Mouse (Mus musculus) heart, postnatal 0 days (tissue): ENCODE data around the gene Pex26.

Experiments
- CTCF ChIP-seq: IDR thresholded peaks from 2 replicates; pipeline ENCODE4 v1.5.1; 2016; ENCODE audit warnings: antibody characterized with exemption, control low read depth, low read depth
- EP300 ChIP-seq: IDR thresholded peaks from 2 replicates; pipeline ENCODE4 v1.6.1; 2016; ENCODE audit warnings: antibody characterized with exemption, low read depth

DNA sequence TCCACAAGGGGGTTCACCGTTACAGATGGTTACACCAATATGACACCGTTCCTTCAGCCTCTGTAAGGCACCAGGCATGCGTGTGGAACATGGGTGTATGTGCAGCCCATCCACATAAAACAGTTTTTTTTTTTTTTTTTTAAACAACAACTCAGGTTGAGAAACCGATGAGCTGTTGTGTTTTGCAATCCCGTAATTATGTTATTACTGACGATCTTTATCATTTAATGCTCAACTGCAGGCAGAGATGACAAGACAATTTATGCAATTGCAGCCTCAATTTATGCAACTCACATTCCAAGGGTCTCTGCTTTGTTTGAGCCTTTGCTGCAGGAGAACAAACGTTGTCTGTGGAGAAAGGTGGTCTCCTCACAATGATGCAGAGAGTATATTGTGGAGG is 3.6 kb upstream of the Pex26 start:
- no peak for TF ChIP-seq CTCF
- no peak for TF ChIP-seq EP300
